Mouse (Mus musculus): ENCODE data around the gene Tenm4. TPM values are rescaled to one million over a fixed set of nuclear protein-coding genes. Genes with fewer than 3 reads are reported as not detected.

Gene Tenm4
- polyA plus RNA-seq, 1 experiment from 2014 or later, result 9.1 TPM

- H3K4me3 ChIP-seq (ENCODE audit: low read length), result peak overlapping the region; percentile 75
- peaks cover 15% of the 10 kb centered on the region for H3K4me1 ChIP-seq (ENCODE audit: control insufficient read depth, insufficient read depth, low read length)
- H3K4me2 ChIP-seq (ENCODE audit: low read depth, low read length), result peak overlapping the region; percentile 80
- H3K27me3 ChIP-seq (ENCODE audit: control insufficient read depth, insufficient read depth, low read length), result peaks cover 38% of the 10 kb centered on the region
- H3K9ac ChIP-seq (ENCODE audit: low read length), result peak overlapping the region; percentile 82
- WGBS, result 1% methylated on average over 17 of the region's 17 CpGs
- no peak for ATAC-seq (replicated peaks; ENCODE audit: extremely low read depth, insufficient read depth, low FRiP score)
- H3K9me3 ChIP-seq (replicated peaks; ENCODE audit: control insufficient read depth, low read length), result no peaks in the 10 kb centered on the region
- no peak overlapping the region for H3K27ac ChIP-seq (ENCODE audit: low read length)
- H3K36me3 ChIP-seq (ENCODE audit: control insufficient read depth, insufficient read depth), result no peaks in the 10 kb centered on the region
Measured at GRCm38 (mm10) chr7:96211618-96212021, 40.6 kb downstream of the Tenm4 start.

GRCm38 (mm10) chr7:96212224-96212591 lies 41.2 kb downstream of the Tenm4 start:
- Histone ChIP-seq H3K4me2 (ENCODE audit: low read depth, low read length) (peak overlapping the region; percentile 80), H3K9ac (ENCODE audit: low read length) (peak overlapping the region; percentile 82), H3K9me3 (replicated peaks; ENCODE audit: control insufficient read depth, low read length) (no peaks in the 10 kb centered on the region), H3K4me1 (ENCODE audit: control insufficient read depth, insufficient read depth, low read length) (peaks cover 15% of the 10 kb centered on the region), H3K27me3 (ENCODE audit: control insufficient read depth, insufficient read depth, low read length) (peaks cover 41% of the 10 kb centered on the region), H3K4me3 (ENCODE audit: low read length) (peak overlapping the region; percentile 75), H3K27ac (ENCODE audit: low read length) (no peak overlapping the region), H3K36me3 (ENCODE audit: control insufficient read depth, insufficient read depth) (no peaks in the 10 kb centered on the region)
- ATAC-seq (replicated peaks; ENCODE audit: extremely low read depth, insufficient read depth, low FRiP score), result no peak
- 2% methylated on average over 9 of the region's 9 CpGs for WGBS

- Histone ChIP-seq H3K9me3 (replicated peaks; ENCODE audit: control insufficient read depth, low read length) (no peaks in the 10 kb centered on the region), H3K9ac (ENCODE audit: low read length) (peak overlapping the region; percentile 82), H3K27ac (ENCODE audit: low read length) (peak overlapping the region; percentile 66), H3K4me3 (ENCODE audit: low read length) (peak overlapping the region; percentile 75), H3K27me3 (ENCODE audit: control insufficient read depth, insufficient read depth, low read length) (peaks cover 37% of the 10 kb centered on the region), H3K4me2 (ENCODE audit: low read depth, low read length) (peak overlapping the region; percentile 80), H3K36me3 (ENCODE audit: control insufficient read depth, insufficient read depth) (no peaks in the 10 kb centered on the region), H3K4me1 (ENCODE audit: control insufficient read depth, insufficient read depth, low read length) (peaks cover 15% of the 10 kb centered on the region)
- peak; percentile 16; the same call in 1 of the 2 replicates for ATAC-seq (replicated peaks; ENCODE audit: extremely low read depth, insufficient read depth, low FRiP score)
- under 1% methylated on average over 48 of the region's 48 CpGs for WGBS
Measured at GRCm38 (mm10) chr7:96212592-96213541, 41.8 kb downstream of the Tenm4 start.

- H3K27me3 ChIP-seq (ENCODE audit: control insufficient read depth, insufficient read depth, low read length), result peaks cover 28% of the 10 kb centered on the region
- WGBS, result 20% methylated on average over 10 of the region's 10 CpGs
- peak overlapping the region; percentile 80 for H3K4me2 ChIP-seq (ENCODE audit: low read depth, low read length)
- no peaks in the 10 kb centered on the region for H3K36me3 ChIP-seq (ENCODE audit: control insufficient read depth, insufficient read depth)
- peak overlapping the region; percentile 82 for H3K9ac ChIP-seq (ENCODE audit: low read length)
- H3K9me3 ChIP-seq (replicated peaks; ENCODE audit: control insufficient read depth, low read length), result no peaks in the 10 kb centered on the region
- H3K27ac ChIP-seq (ENCODE audit: low read length), result no peak overlapping the region
- H3K4me3 ChIP-seq (ENCODE audit: low read length), result peak overlapping the region; percentile 75
- H3K4me1 ChIP-seq (ENCODE audit: control insufficient read depth, insufficient read depth, low read length), result peaks cover 15% of the 10 kb centered on the region
- no peak for ATAC-seq (replicated peaks; ENCODE audit: extremely low read depth, insufficient read depth, low FRiP score)
Measured at GRCm38 (mm10) chr7:96213741-96214140, 42.7 kb downstream of the Tenm4 start.

- 69% methylated on average over 2 of the region's 2 CpGs for WGBS
- Histone ChIP-seq H3K9ac (ENCODE audit: low read length) (no peak overlapping the region), H3K9me3 (replicated peaks; ENCODE audit: control insufficient read depth, low read length) (no peaks in the 10 kb centered on the region), H3K4me3 (ENCODE audit: low read length) (no peak overlapping the region), H3K4me1 (ENCODE audit: control insufficient read depth, insufficient read depth, low read length) (peaks cover 15% of the 10 kb centered on the region), H3K27me3 (ENCODE audit: control insufficient read depth, insufficient read depth, low read length) (peaks cover 21% of the 10 kb centered on the region), H3K27ac (ENCODE audit: low read length) (no peak overlapping the region), H3K36me3 (ENCODE audit: control insufficient read depth, insufficient read depth) (no peaks in the 10 kb centered on the region), H3K4me2 (ENCODE audit: low read depth, low read length) (no peak overlapping the region)
- no peak for ATAC-seq (replicated peaks; ENCODE audit: extremely low read depth, insufficient read depth, low FRiP score)
Measured at GRCm38 (mm10) chr7:96214876-96215275, 43.8 kb downstream of the Tenm4 start.

GRCm38 (mm10) chr7:96215894-96216509 lies 45.0 kb downstream of the Tenm4 start:
- ATAC-seq (replicated peaks; ENCODE audit: extremely low read depth, insufficient read depth, low FRiP score), result no peak
- H3K27ac ChIP-seq (ENCODE audit: low read length), result no peak overlapping the region
- no peaks in the 10 kb centered on the region for H3K9me3 ChIP-seq (replicated peaks; ENCODE audit: control insufficient read depth, low read length)
- H3K36me3 ChIP-seq (ENCODE audit: control insufficient read depth, insufficient read depth), result no peaks in the 10 kb centered on the region
- H3K4me2 ChIP-seq (ENCODE audit: low read depth, low read length), result no peak overlapping the region
- H3K9ac ChIP-seq (ENCODE audit: low read length), result no peak overlapping the region
- H3K4me3 ChIP-seq (ENCODE audit: low read length), result no peak overlapping the region
- WGBS, result 60% methylated on average over 5 of the region's 5 CpGs
- H3K4me1 ChIP-seq (ENCODE audit: control insufficient read depth, insufficient read depth, low read length), result peaks cover 15% of the 10 kb centered on the region
- peaks cover 21% of the 10 kb centered on the region for H3K27me3 ChIP-seq (ENCODE audit: control insufficient read depth, insufficient read depth, low read length)

- H3K9me3 ChIP-seq (replicated peaks; ENCODE audit: control insufficient read depth, low read length), result no peaks in the 10 kb centered on the region
- no peak overlapping the region for H3K4me2 ChIP-seq (ENCODE audit: low read depth, low read length)
- H3K27me3 ChIP-seq (ENCODE audit: control insufficient read depth, insufficient read depth, low read length), result peaks cover 15% of the 10 kb centered on the region
- 64% methylated on average over 1 of the region's 2 CpGs for WGBS
- H3K4me1 ChIP-seq (ENCODE audit: control insufficient read depth, insufficient read depth, low read length), result no peaks in the 10 kb centered on the region
- H3K4me3 ChIP-seq (ENCODE audit: low read length), result no peak overlapping the region
- no peak overlapping the region for H3K9ac ChIP-seq (ENCODE audit: low read length)
- no peak for ATAC-seq (replicated peaks; ENCODE audit: extremely low read depth, insufficient read depth, low FRiP score)
- H3K27ac ChIP-seq (ENCODE audit: low read length), result no peak overlapping the region
- H3K36me3 ChIP-seq (ENCODE audit: control insufficient read depth, insufficient read depth), result no peaks in the 10 kb centered on the region
Measured at GRCm38 (mm10) chr7:96219386-96219785, 48.3 kb downstream of the Tenm4 start.

- no peak overlapping the region for H3K9ac ChIP-seq (ENCODE audit: low read length)
- peaks cover 7% of the 10 kb centered on the region; the same call in 1 of the 2 replicates for H3K27me3 ChIP-seq (ENCODE audit: control insufficient read depth, insufficient read depth, low read length)
- no peaks in the 10 kb centered on the region for H3K9me3 ChIP-seq (replicated peaks; ENCODE audit: control insufficient read depth, low read length)
- no peaks in the 10 kb centered on the region for H3K36me3 ChIP-seq (ENCODE audit: control insufficient read depth, insufficient read depth)
- no peak overlapping the region for H3K4me3 ChIP-seq (ENCODE audit: low read length)
- no peaks in the 10 kb centered on the region for H3K4me1 ChIP-seq (ENCODE audit: control insufficient read depth, insufficient read depth, low read length)
- WGBS, result 66% methylated on average over 5 of the region's 5 CpGs
- H3K27ac ChIP-seq (ENCODE audit: low read length), result no peak overlapping the region
- H3K4me2 ChIP-seq (ENCODE audit: low read depth, low read length), result no peak overlapping the region
- no peak for ATAC-seq (replicated peaks; ENCODE audit: extremely low read depth, insufficient read depth, low FRiP score)
Measured at GRCm38 (mm10) chr7:96220647-96221046, 49.6 kb downstream of the Tenm4 start.

GRCm38 (mm10) chr7:96222569-96222968 lies 51.5 kb downstream of the Tenm4 start:
- H3K36me3 ChIP-seq (ENCODE audit: control insufficient read depth, insufficient read depth), result no peaks in the 10 kb centered on the region
- H3K4me1 ChIP-seq (ENCODE audit: control insufficient read depth, insufficient read depth, low read length), result no peaks in the 10 kb centered on the region
- no peaks in the 10 kb centered on the region for H3K9me3 ChIP-seq (replicated peaks; ENCODE audit: control insufficient read depth, low read length)
- H3K4me3 ChIP-seq (ENCODE audit: low read length), result no peak overlapping the region
- no peak for ATAC-seq (replicated peaks; ENCODE audit: extremely low read depth, insufficient read depth, low FRiP score)
- no peak overlapping the region for H3K4me2 ChIP-seq (ENCODE audit: low read depth, low read length)
- 0 out of 2 replicates have a peak, but pooled peaks cover 2% of the 10 kb centered on the region for H3K27me3 ChIP-seq (ENCODE audit: control insufficient read depth, insufficient read depth, low read length)
- no peak overlapping the region for H3K9ac ChIP-seq (ENCODE audit: low read length)
- no peak overlapping the region for H3K27ac ChIP-seq (ENCODE audit: low read length)
- 79% methylated on average over 1 of the region's 1 CpGs for WGBS
